Mouse (Mus musculus) embryonic stem cell, embryonic (primary cell): Measurements from ENCODE around the gene Dynll1.

ENCODE experiments used
- CTCF ChIA-PET, 4 experiments: fragments of 300-600 bp in 2 of 4; fragments of 350-600 bp in 2 of 4; sonication (Branson Sonifier 250); formaldehyde crosslinking; loops; one replicate each; lab custom pipeline; 2022; ENCODE audit warnings: inconsistent platforms in 2 of 4; lab: Charles Lee
- POLR2A ChIA-PET, 4 experiments: fragments of 300-600 bp in 2 of 4; fragments of 350-600 bp in 2 of 4; sonication (Branson Sonifier 250); formaldehyde crosslinking; loops; one replicate each; lab custom pipeline; 2022; ENCODE audit warnings: antibody characterized with exemption in 4 of 4, inconsistent platforms in 1 of 4; lab: Charles Lee

The Dynll1 gene

DNA sequence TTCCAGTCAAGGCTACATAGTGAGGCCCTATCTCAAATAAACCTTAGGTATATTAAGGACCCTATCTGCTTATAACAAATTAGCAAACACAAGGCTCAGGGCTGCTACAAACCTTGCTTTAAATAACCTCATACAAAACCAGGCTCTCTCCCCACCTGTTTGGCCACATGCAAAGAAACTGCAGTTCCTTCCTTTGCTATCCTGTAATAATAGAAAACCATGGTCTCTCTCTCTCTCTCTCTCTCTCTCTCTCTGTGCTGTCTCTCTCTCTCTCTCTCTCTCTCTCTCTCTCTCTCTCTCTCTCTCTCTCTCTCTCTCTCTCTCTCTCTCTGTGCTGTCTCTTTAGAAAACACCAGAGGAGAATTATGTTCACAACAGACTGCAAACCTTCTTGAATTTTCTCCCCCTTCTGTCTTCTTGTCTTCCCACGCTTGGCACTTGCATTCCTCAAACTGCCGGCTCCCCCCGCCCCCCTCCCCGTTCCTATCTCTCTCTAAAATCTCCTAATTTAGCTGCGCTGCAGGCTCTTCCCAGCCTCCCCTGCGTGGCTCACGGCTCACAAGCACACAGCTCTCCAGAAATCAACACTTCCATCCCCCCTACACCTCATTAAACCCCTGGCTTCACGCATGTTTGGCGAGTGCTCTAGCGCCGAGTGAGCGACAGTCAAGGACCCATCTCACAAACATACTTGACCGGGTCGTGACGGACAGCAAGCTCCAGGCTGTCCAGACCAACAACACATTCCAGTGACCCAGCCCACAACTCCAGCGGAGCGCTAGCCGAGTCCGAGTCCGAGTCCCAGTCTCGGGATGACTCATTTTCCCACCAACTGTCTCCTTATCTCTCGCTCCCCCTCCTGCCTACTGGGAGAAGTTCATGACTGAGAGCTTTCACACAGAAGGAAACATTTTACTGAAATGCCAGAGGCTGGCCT is 18.5 kb upstream of the Dynll1 start:
- POLR2A ChIA-PET, result interaction anchor here in 3 of 4 experiments (0.5 to 13.0 kb wide), 35 partner anchors 9 to 610 kb away, joined by 3 to 170 read pairs (median 4); partner anchors contain the start of genes Dynll1 (in 3 of the 3), Pla2g1b (in 1 of the 3), Rnf10 (in 1 of the 3) and Sirt4 (in 1 of the 3)
- CTCF ChIA-PET, result interaction anchor here (0.5 to 1.9 kb wide), 30 partner anchors 10 to 1140 kb away, joined by 3 to 7 read pairs (median 4); partner anchors contain the start of genes Dynll1 (in 2 of the 4) and Rplp0 (in 1 of the 4)

DNA sequence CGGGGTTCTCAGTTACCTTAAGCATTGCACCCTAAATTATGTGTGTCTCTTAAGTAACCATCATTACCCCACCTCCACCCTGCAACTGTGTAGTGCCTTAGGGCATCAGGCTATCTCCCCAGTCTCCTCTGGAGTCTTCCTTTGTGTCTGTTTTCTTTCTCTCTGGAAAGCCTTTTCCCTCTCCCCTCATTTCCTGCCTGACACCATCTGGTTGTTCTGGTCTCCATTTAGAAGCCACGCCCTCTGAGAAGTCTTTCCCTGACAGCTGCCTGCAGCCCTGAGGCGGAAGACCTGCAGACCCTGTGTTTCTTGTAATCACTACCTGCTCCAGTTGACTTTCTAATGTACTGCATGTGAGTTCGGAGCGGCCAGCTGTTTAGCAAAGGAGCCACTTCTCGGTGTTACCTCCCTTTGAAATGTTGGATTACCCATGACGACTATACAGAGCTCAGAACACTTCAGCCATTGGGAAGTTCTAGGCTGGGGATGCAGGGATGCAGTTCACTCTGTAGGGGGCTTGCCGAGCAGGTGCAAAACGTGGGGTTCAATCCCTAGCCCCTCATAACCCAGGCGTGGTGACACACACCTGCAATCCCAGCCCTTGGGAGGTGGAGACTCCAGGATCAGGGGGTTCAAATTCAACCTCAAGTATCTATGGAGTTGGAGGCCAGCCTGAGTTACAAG is 17.0 kb upstream of the Dynll1 start:
- ChIA-PET POLR2A (interaction anchor here (0.5 to 13.0 kb wide), 30 partner anchors 9 to 174 kb away, joined by 3 to 170 read pairs (median 5); partner anchors contain the start of genes Srsf9 (in 3 of the 4), Dynll1 (in 2 of the 4), Rnf10 (in 2 of the 4) and Gatc (in 1 of the 4)), CTCF (interaction anchor here in 3 of 4 experiments (0.5 to 1.3 kb wide), 7 partner anchors 9 to 265 kb away, joined by 3 to 4 read pairs (median 3); partner anchors contain the start of genes Dynll1 (in 1 of the 3) and Srsf9 (in 1 of the 3))

DNA sequence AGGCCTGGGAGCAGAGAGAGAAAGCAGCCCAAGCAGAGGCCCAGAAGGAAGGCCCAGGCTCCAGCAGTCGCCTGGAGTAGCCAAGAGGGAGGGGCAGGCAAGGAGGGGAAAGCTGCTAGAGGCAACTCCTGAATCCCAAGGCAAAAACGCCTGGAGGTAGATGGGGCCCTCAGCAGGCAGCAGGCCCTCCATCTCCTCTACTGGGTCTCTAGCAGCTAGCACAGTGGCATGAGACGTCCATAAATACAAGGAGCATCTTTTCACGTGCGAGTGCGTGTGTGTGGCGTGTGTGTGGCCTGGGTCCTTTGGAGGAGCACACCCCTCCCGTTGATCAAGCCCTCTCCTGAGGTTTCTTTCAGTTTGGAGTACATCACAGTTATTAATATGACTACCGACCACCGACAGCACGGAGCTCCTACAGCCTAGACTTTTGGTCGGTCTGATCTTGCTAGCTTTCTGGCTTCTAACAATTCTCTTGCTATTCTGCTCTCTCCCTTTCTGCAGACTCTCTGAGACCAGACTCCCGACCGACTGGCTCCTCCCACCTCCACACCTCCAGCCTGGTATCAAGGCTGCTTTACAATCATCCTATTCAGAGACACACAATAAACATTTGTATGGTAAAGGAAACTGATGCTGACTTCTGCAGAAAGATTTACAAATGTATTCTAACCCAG is 16.3 kb upstream of the Dynll1 start:
- POLR2A ChIA-PET, result interaction anchor here (0.5 to 13.0 kb wide), 36 partner anchors 9 to 1548 kb away, joined by 3 to 170 read pairs (median 4); partner anchors contain the start of genes Srsf9 (in 3 of the 4), Dynll1 (in 2 of the 4), Rnf10 (in 2 of the 4) and Gatc (in 1 of the 4)
- CTCF ChIA-PET, result interaction anchor here in 3 of 4 experiments (0.6 to 1.4 kb wide), 9 partner anchors 10 to 264 kb away, joined by 3 to 5 read pairs (median 3); partner anchors contain the start of genes Dynll1 (in 1 of the 3) and Srsf9 (in 1 of the 3)

DNA sequence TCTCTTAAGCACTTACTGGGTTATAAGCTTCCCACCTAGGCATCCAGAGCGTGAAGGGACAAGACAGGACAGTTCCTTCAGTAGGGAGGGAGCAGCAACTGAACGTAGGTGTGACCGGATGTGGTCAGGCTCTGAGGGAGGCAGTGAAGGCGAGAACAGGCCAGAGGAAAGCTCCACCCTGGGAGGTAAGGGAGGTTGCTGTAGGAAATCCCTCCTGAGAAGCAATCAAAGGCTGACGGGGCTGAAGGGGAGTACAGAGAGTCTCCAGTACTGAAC is 12.8 kb upstream of the Dynll1 start:
- CTCF ChIA-PET, result interaction anchor here (0.5 to 2.1 kb wide), 7 partner anchors 13 to 206 kb away, joined by 3 to 5 read pairs (median 3); no protein-coding TSS in a partner anchor
- POLR2A ChIA-PET, result interaction anchor here (0.7 to 13.0 kb wide), 19 partner anchors 9 to 195 kb away, joined by 3 to 170 read pairs (median 4); partner anchors contain the start of genes Dynll1 (in 3 of the 4) and Rnf10 (in 1 of the 4)

DNA sequence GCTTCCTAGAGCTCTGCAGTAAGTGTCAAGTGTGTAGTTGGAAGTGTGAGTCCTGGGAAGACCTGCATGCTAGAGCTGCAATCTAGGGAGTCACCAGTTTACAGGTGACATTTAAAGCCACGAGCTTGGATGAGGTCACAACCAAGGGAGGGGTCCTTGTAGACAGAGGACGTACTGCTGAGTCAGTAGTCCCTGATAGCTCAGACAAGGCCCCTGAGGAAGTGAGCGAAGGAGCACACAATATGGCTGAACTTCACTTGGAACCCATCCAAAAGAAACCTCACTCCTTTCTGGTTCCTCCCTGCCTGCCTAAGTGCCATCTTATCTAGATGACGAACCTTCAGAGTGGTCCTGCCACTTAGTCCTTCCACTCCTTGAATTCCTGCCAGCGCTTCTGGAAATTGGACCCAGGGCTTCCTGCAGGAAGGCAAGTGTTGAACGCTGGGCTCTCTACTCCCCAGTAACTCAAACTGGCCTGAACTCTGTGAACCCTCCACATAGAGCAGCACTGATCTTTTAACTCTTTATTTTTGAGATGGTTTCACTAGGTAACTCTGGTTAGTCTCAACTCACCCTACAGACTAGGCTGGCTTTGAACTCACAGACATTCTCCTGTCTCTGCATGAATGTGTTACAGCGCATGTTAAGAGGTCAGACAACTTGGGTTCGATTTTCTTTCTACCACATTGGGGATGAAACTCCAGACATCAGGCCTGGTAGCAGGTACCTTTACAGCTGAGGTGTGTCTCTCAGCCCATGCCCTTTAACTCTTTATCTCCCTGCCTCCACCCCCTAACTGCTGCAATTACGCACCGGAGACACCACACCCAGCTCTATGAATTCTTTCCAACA is 12.2 kb upstream of the Dynll1 start:
- ChIA-PET POLR2A (interaction anchor here (0.6 to 13.0 kb wide), 23 partner anchors 8 to 693 kb away, joined by 3 to 170 read pairs (median 4); partner anchors contain the start of genes Dynll1 (in 3 of the 4), Rnf10 (in 1 of the 4) and Sirt4 (in 1 of the 4)), CTCF (interaction anchor here (0.5 to 2.1 kb wide), 8 partner anchors 11 to 206 kb away, joined by 3 to 7 read pairs (median 4); no protein-coding TSS in a partner anchor)

DNA sequence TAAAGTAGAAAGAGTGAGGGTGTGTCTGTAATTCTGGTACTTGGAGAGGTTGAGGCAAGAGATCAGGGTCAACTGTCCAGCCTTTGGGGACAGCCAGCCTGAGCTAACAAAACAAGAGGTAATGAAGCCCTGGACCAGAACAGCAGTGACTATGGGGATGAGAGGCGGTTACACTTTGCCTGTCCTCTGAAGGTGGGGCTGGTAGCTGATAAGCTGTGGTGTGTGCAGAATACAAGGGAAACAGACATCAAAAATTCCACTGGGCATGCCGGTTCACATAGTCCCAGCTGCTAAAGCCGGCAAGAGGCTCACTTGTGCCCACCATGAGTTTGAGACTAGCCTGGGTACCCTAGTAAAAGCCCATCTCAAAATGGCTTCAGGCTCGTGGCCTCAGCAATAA is 11.6 kb upstream of the Dynll1 start:
- POLR2A ChIA-PET, result interaction anchor here in 3 of 4 experiments (0.6 to 13.0 kb wide), 11 partner anchors 11 to 694 kb away, joined by 3 to 170 read pairs (median 5); partner anchors contain the start of genes Dynll1 (in 3 of the 3), Sirt4 (in 1 of the 3) and Srsf9 (in 1 of the 3)

DNA sequence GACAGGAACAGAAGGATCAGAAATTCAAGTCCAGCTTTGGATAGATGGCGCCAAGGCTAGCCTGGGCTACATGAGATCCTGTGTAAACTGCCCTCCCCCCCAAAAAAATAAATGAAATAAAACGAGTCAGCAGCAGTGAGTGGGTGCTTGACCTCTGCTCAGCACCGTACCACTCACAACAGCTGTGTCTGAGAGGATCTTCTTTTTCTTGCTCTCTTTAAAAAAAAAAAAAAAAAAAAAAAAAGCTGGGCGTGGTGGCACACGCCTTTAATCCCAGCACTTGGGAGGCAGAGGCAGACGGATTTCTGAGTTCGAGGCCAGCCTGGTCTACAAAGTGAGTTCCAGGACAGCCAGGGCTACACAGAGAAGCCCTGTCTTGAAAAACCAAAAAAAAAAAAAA is 1.4 kb upstream of the Dynll1 start:
- ChIA-PET CTCF (interaction anchor here in 3 of 4 experiments (0.6 to 1.2 kb wide), 3 partner anchors 15 to 26 kb away, joined by 3 to 6 read pairs (median 3); no protein-coding TSS in a partner anchor), POLR2A (interaction anchor here in 3 of 4 experiments (0.6 to 9.1 kb wide), 16 partner anchors 9 to 240 kb away, joined by 3 to 170 read pairs (median 16); partner anchors contain the start of genes Rnf10 (in 2 of the 3) and Srsf9 (in 2 of the 3))

More for the DNA sequence above, 11.6 kb upstream of the Dynll1 start:
- CTCF ChIA-PET, result interaction anchor here in 1 of 4 experiments (0.5 kb wide), 1 partner anchor 12 kb away, joined by 7 read pairs; no protein-coding TSS in a partner anchor

DNA sequence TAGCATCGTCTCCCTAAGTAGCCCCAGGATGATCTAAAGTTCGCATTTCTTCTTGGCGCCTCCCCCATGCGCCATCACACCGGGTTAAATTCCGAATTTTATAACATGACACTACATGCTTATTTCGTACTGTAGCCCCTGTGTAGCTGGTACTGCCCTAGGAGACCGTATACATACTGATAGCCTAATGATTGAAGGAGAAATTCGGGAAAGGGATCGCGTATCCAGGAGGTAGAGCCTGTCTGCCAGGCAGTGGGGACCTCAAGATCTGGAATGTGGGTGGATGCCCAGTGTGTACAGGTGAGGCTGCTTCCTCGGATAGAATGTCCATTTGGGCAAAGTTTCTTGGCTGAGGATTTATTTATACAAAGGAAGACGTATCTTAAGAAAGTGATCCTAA is 816 bp upstream of the Dynll1 start:
- POLR2A ChIA-PET, result interaction anchor here (0.5 to 6.5 kb wide), 77 partner anchors 9 to 501 kb away, joined by 3 to 170 read pairs (median 5); partner anchors contain the start of genes Rnf10 (in 3 of the 4), Coq5 (in 2 of the 4), Cox6a1 (in 2 of the 4) and Srsf9 (in 2 of the 4)

DNA sequence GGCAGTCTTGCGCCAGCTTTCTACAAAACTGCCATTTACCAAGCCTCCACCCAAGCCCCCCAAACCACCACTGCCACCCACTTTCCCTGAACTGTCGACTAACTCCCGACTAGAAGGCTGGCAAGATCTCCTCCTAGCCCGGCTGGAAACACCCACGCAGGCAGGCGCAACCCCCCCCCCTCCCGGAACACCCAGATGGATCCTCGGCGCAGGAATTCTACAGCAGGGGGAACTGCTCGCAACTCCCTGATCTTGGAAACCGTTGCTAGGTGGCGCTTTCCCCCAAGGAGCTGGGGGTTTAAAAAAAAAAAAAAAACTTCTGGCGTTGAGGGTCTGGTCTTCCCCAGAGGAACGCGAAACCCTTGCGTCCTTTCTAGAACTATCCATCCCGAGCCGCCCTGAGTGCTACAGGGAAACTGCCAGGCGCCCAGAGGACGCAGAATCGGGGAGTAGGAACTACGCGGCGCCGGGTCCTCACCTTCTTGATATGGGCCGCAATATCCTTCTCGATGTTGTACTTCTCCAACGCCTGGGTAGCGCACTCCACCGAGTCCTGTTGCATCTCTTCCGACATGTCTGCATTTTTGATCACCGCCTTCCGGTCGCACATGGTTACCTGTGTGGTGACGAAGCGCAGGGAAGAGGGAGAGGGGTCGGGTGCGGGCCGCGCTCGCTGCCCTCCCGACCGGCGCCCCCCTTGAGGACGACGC is 609 bp downstream of the Dynll1 start:
- CTCF ChIA-PET, result interaction anchor here (0.5 to 1.4 kb wide), 12 partner anchors 8 to 451 kb away, joined by 3 to 5 read pairs (median 4); partner anchors contain the start of gene Pop5 (in 1 of the 4)
- POLR2A ChIA-PET, result interaction anchor here (0.5 to 6.5 kb wide), 135 partner anchors 8 to 1979 kb away, joined by 3 to 170 read pairs (median 4); partner anchors contain the start of genes Coq5 (in 3 of the 4), Srsf9 (in 3 of the 4), Cabp1 (in 2 of the 4) and Cox6a1 (in 2 of the 4)

More for the DNA sequence above, 816 bp upstream of the Dynll1 start:
- CTCF ChIA-PET, result interaction anchor here in 3 of 4 experiments (0.6 to 1.4 kb wide), 8 partner anchors 8 to 378 kb away, joined by 3 to 6 read pairs (median 4); partner anchors contain the start of gene Oasl1 (in 1 of the 3)

DNA sequence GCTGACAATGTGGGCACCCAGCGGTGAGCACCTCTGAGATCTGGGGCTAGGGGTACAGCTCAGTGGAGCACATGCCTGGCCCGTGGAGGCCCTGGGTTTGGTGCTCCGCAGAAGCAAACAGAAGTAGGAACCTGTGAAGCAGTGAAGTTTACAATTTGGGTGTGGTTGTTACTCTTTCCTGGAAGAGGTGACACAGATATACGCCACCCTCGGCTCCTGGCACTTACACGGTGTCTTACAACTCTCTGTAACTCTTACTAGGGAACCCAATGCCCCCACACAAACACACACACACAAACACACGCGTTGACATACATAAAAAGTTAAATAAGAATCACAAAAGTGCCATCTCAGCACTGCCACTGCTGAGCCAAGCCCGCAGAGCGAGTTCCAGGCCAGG is 4.5 kb downstream of the Dynll1 start:
- CTCF ChIA-PET, result interaction anchor here in 2 of 4 experiments (0.6 to 1.6 kb wide), 2 partner anchors 10 to 12 kb away, joined by 3 to 4 read pairs; no protein-coding TSS in a partner anchor
- POLR2A ChIA-PET, result interaction anchor here (0.6 to 3.4 kb wide), 33 partner anchors 8 to 293 kb away, joined by 3 to 17 read pairs (median 3); partner anchors contain the start of genes Rnf10 (in 2 of the 4), Srsf9 (in 1 of the 4) and Unc119b (in 1 of the 4)

DNA sequence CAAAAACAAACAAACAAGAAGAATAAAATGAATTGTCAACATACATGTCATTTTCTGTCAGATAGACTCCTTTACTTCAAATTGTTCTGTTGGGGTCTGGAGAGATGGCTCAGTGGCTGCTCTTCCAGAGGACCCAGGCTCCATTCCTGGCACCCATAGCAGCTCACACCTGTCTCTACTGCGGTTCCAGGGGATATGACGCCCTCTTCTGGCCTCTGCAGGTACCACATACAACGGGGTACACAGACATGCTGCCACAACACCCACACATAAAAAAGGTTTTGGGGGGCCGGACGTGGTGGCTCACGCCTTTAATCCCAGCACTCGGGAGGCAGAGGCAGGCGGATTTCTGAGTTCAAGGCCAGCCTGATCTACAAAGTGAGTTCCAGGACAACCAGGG is 6.6 kb downstream of the Dynll1 start:
- CTCF ChIA-PET, result interaction anchor here (0.5 to 1.5 kb wide), 22 partner anchors 10 to 1112 kb away, joined by 3 to 8 read pairs (median 3); partner anchors contain the start of genes Coq5 (in 1 of the 4), Rnf10 (in 1 of the 4) and Unc119b (in 1 of the 4)
- POLR2A ChIA-PET, result interaction anchor here in 3 of 4 experiments (0.6 to 3.4 kb wide), 21 partner anchors 11 to 391 kb away, joined by 3 to 17 read pairs (median 4); partner anchors contain the start of gene Rnf10 (in 2 of the 3)

DNA sequence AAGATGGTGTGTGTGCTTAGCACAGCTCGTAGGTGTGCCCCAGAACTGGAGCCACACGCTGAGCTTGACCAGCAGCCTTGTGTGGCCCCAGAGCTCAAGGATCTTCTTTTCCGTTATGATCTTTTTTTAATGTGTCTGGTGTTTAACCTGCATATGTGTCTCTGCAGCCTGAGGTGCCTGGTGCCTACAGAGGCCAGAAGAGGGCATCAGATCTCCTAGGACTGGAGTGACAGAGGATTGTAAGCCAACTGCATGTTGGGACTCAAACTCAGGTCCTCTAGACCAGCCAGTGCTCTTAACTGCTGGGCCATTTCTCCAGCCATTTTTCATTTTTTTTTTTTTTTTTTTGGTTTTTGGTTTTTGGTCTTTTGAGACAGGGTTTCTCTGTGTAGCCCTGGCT is 16.1 kb downstream of the Dynll1 start:
- ChIA-PET POLR2A (interaction anchor here in 3 of 4 experiments (1.2 to 2.2 kb wide), 7 partner anchors 8 to 63 kb away, joined by 4 to 9 read pairs (median 6); partner anchors contain the start of genes Dynll1 (in 3 of the 3) and Rnf10 (in 1 of the 3)), CTCF (interaction anchor here in 2 of 4 experiments (0.5 to 0.7 kb wide), 3 partner anchors 9 to 125 kb away, joined by 3 to 6 read pairs (median 4); no protein-coding TSS in a partner anchor)

DNA sequence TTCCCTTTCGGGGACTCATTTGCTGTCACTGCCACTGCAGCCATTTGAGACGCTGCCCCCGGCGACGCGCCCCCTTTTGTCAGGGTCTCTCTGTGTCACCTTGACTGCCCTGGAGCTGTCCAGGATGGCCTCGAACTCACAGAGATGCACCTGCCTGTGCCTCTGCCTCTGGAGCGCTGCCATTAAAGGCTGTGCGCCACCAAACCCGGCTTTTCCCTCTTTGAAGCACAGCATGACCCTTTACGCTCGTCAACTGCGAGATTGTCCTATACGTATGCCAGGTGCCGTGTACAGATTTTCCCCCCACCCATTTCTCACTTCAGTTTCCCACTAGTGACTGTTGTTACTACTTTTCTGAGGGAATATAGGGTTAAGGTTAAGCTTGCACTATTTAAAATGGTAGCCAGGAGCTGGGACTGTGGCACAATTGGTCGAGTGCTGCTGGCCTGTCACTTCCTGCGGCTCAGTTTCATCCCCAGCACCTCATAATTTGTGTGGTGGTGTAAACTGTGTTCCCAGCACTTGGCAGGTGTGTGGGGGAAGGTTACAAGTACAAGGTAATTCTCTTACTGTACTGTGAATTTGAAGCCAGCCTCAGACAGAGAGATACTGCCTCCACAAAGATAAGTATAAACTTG is 20.6 kb downstream of the Dynll1 start:
- ChIA-PET CTCF (interaction anchor here in 2 of 4 experiments (0.6 to 1.6 kb wide), 7 partner anchors 12 to 114 kb away, joined by 3 to 4 read pairs (median 3); no protein-coding TSS in a partner anchor), POLR2A (interaction anchor here in 3 of 4 experiments (0.6 to 2.1 kb wide), 19 partner anchors 10 to 209 kb away, joined by 3 to 7 read pairs (median 4); partner anchors contain the start of genes Dynll1 (in 2 of the 3) and Pop5 (in 1 of the 3))
